Mouse (Mus musculus): ENCODE data around the gene Sptb.

GRCm38 (mm10) chr12:76634899-76635693, 75.3 kb downstream of the Sptb start:
- no peak for TF ChIP-seq GATA1 (IDR thresholded peaks at IDR 0.05; ENCODE audit: borderline replicate concordance, low read length)
- no peak for TF ChIP-seq FLI1 (IDR thresholded peaks at IDR 0.05; ENCODE audit: low read length)
